Mouse (Mus musculus): ENCODE measurements at regions not wholly inside any gene's neighbourhood (a gene's known extent, or its start where the extent isn't known, plus 50 kb on each side); places are given as distances from the start of the nearest gene placed in this dataset.
"Not testable (repeated sequence)": the region's sequence is repeated elsewhere in the genome, so short reads cannot be mapped to it uniquely, and the experiment has no call there.

GRCm38 (mm10) chr3:16751764-16752485 is 745.7 kb upstream of the Gm5150 start:
- Histone ChIP-seq H3K4me1 (ENCODE audit: control insufficient read depth, insufficient read depth, low read depth, low read length) (no peaks in the 10 kb centered on the region), H3K9me3 (ENCODE audit: control insufficient read depth, low read length) (no peaks in the 10 kb centered on the region), H3K4me2 (ENCODE audit: low read length) (no peak overlapping the region), H3K4me3 (ENCODE audit: low read length) (no peak overlapping the region), H3K36me3 (ENCODE audit: control insufficient read depth, insufficient read depth, low read length) (no peaks in the 10 kb centered on the region), H3K27me3 (replicated peaks; ENCODE audit: control insufficient read depth, insufficient read depth, low read length) (no peaks in the 10 kb centered on the region), H3K9ac (ENCODE audit: low read depth, low read length) (no peak overlapping the region), H3K27ac (ENCODE audit: low read depth, low read length) (no peak overlapping the region)
- 70% methylated on average over 7 of the region's 7 CpGs for WGBS
- ATAC-seq, result no peak

GRCm38 (mm10) chr3:16733936-16734330 is 727.7 kb upstream of the Gm5150 start:
- H3K27me3 ChIP-seq (replicated peaks; ENCODE audit: control insufficient read depth, insufficient read depth, low read length), result no peaks in the 10 kb centered on the region
- H3K4me1 ChIP-seq (ENCODE audit: control insufficient read depth, insufficient read depth, low read depth, low read length), result no peaks in the 10 kb centered on the region
- H3K4me3 ChIP-seq (ENCODE audit: low read length), result no peak overlapping the region
- no peak overlapping the region for H3K9ac ChIP-seq (ENCODE audit: low read depth, low read length)
- ATAC-seq, result no peak
- 55% methylated on average over 5 of the region's 5 CpGs for WGBS
- H3K27ac ChIP-seq (ENCODE audit: low read depth, low read length), result no peak overlapping the region
- no peak overlapping the region for H3K4me2 ChIP-seq (ENCODE audit: low read length)
- H3K36me3 ChIP-seq (ENCODE audit: control insufficient read depth, insufficient read depth, low read length), result no peaks in the 10 kb centered on the region
- no peaks in the 10 kb centered on the region for H3K9me3 ChIP-seq (ENCODE audit: control insufficient read depth, low read length)

GRCm38 (mm10) chr3:16733295-16733935 is 727.2 kb upstream of the Gm5150 start:
- Histone ChIP-seq H3K9ac (ENCODE audit: low read depth, low read length) (no peak overlapping the region), H3K27me3 (replicated peaks; ENCODE audit: control insufficient read depth, insufficient read depth, low read length) (no peaks in the 10 kb centered on the region), H3K4me3 (ENCODE audit: low read length) (no peak overlapping the region), H3K4me2 (ENCODE audit: low read length) (no peak overlapping the region), H3K27ac (ENCODE audit: low read depth, low read length) (no peak overlapping the region), H3K9me3 (ENCODE audit: control insufficient read depth, low read length) (no peaks in the 10 kb centered on the region), H3K36me3 (ENCODE audit: control insufficient read depth, insufficient read depth, low read length) (no peaks in the 10 kb centered on the region), H3K4me1 (ENCODE audit: control insufficient read depth, insufficient read depth, low read depth, low read length) (no peaks in the 10 kb centered on the region)
- peak; percentile 80 for ATAC-seq
- 42% methylated on average over 2 of the region's 2 CpGs for WGBS

GRCm38 (mm10) chr3:16724371-16725100 is 718.3 kb upstream of the Gm5150 start:
- H3K36me3 ChIP-seq (ENCODE audit: control insufficient read depth, insufficient read depth, low read length); ATAC-seq; H3K27ac ChIP-seq (ENCODE audit: low read depth, low read length); H3K4me3 ChIP-seq (ENCODE audit: low read length); H3K9ac ChIP-seq (ENCODE audit: low read depth, low read length); H3K4me1 ChIP-seq (ENCODE audit: control insufficient read depth, insufficient read depth, low read depth, low read length); H3K9me3 ChIP-seq (ENCODE audit: control insufficient read depth, low read length); H3K4me2 ChIP-seq (ENCODE audit: low read length); H3K27me3 ChIP-seq (replicated peaks; ENCODE audit: control insufficient read depth, insufficient read depth, low read length): not testable (repeated sequence)
- WGBS, result 93% methylated on average over 6 of the region's 6 CpGs

- Histone ChIP-seq H3K9me3 (ENCODE audit: control insufficient read depth, low read length) (peaks cover 4% of the 10 kb centered on the region; the same call in 1 of the 2 replicates), H3K27me3 (replicated peaks; ENCODE audit: control insufficient read depth, insufficient read depth, low read length) (no peaks in the 10 kb centered on the region), H3K4me1 (ENCODE audit: control insufficient read depth, insufficient read depth, low read depth, low read length) (no peaks in the 10 kb centered on the region), H3K9ac (ENCODE audit: low read depth, low read length) (no peak overlapping the region), H3K36me3 (ENCODE audit: control insufficient read depth, insufficient read depth, low read length) (no peaks in the 10 kb centered on the region), H3K4me3 (ENCODE audit: low read length) (no peak overlapping the region), H3K27ac (ENCODE audit: low read depth, low read length) (no peak overlapping the region), H3K4me2 (ENCODE audit: low read length) (no peak overlapping the region)
- no peak for ATAC-seq
- 100% methylated on average over 1 of the region's 1 CpGs for WGBS
These were observed 717.4 kb upstream of the Gm5150 start for GRCm38 (mm10) chr3:16723631-16724030.

- H3K9ac ChIP-seq (ENCODE audit: low read depth, low read length), result no peak overlapping the region
- H3K27me3 ChIP-seq (replicated peaks; ENCODE audit: control insufficient read depth, insufficient read depth, low read length), result no peaks in the 10 kb centered on the region
- peak; percentile 74 for ATAC-seq
- no peak overlapping the region for H3K4me2 ChIP-seq (ENCODE audit: low read length)
- H3K36me3 ChIP-seq (ENCODE audit: control insufficient read depth, insufficient read depth, low read length), result no peaks in the 10 kb centered on the region
- no peaks in the 10 kb centered on the region for H3K9me3 ChIP-seq (ENCODE audit: control insufficient read depth, low read length)
- WGBS, result 37% methylated on average over 1 of the region's 1 CpGs
- H3K4me1 ChIP-seq (ENCODE audit: control insufficient read depth, insufficient read depth, low read depth, low read length), result no peaks in the 10 kb centered on the region
- no peak overlapping the region for H3K4me3 ChIP-seq (ENCODE audit: low read length)
- H3K27ac ChIP-seq (ENCODE audit: low read depth, low read length), result no peak overlapping the region
These were observed 684.7 kb upstream of the Gm5150 start for GRCm38 (mm10) chr3:16690955-16691354.

DNA sequence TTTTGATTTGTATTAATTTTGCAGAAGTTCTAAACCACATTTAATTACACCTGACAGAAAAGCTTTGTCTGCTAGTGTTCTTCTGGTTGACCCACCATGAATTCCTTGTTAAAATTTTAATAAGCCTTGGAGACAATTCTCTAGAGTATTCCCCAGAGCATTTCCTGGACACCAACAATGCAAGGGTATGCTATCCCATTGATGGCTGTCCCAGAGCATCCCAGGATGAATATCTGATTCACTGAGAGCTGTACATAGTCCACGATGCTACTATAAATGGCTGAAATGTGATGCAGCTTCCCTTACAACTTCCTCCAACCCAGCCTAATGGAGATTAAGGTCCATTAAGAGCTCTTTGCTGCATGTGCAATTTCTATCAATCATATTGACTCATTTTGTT is 682.7 kb upstream of the Gm5150 start:
- Histone ChIP-seq H3K36me3 (ENCODE audit: control insufficient read depth, insufficient read depth, low read length) (no peaks in the 10 kb centered on the region), H3K9me3 (ENCODE audit: control insufficient read depth, low read length) (no peaks in the 10 kb centered on the region), H3K27me3 (replicated peaks; ENCODE audit: control insufficient read depth, insufficient read depth, low read length) (no peaks in the 10 kb centered on the region), H3K4me2 (ENCODE audit: low read length) (no peak overlapping the region), H3K27ac (ENCODE audit: low read depth, low read length) (no peak overlapping the region), H3K4me3 (ENCODE audit: low read length) (no peak overlapping the region), H3K4me1 (ENCODE audit: control insufficient read depth, insufficient read depth, low read depth, low read length) (no peaks in the 10 kb centered on the region), H3K9ac (ENCODE audit: low read depth, low read length) (no peak overlapping the region)
- ATAC-seq, result no peak
- 81% methylated on average over 1 of the region's 1 CpGs for WGBS

- Histone ChIP-seq H3K4me1 (ENCODE audit: control insufficient read depth, insufficient read depth, low read depth, low read length) (no peaks in the 10 kb centered on the region), H3K9me3 (ENCODE audit: control insufficient read depth, low read length) (no peaks in the 10 kb centered on the region), H3K27me3 (replicated peaks; ENCODE audit: control insufficient read depth, insufficient read depth, low read length) (no peaks in the 10 kb centered on the region), H3K4me2 (ENCODE audit: low read length) (no peak overlapping the region), H3K4me3 (ENCODE audit: low read length) (no peak overlapping the region), H3K36me3 (ENCODE audit: control insufficient read depth, insufficient read depth, low read length) (no peaks in the 10 kb centered on the region), H3K9ac (ENCODE audit: low read depth, low read length) (no peak overlapping the region), H3K27ac (ENCODE audit: low read depth, low read length) (no peak overlapping the region)
- 73% methylated on average over 1 of the region's 1 CpGs for WGBS
- no peak for ATAC-seq
These were observed 651.3 kb upstream of the Gm5150 start for GRCm38 (mm10) chr3:16657566-16657965.
